Mouse (Mus musculus) layer of hippocampus, adult 2 months (tissue): Measurements from ENCODE around the gene 4930596D02Rik. TPM values are rescaled to one million over a fixed set of nuclear protein-coding genes. Genes with fewer than 3 reads are reported as not detected.

Experiments
- DNase-seq, 2 experiments: peaks; one replicate each; pipeline ENCODE4 v3.0.0; 2022; ENCODE audit warnings: low spot score in 2 of 2
- H3K27ac ChIP-seq: fragments of 200-600 bp; 2 replicates; pipeline ENCODE4 v1.8.1; 2022
- H3K4me3 ChIP-seq: fragments of 200-600 bp; 2 replicates; pipeline ENCODE4 v1.8.1; 2022; ENCODE audit warnings: mild to moderate bottlenecking
- CTCF ChIP-seq: fragments of 200-600 bp; conservative IDR thresholded peaks from 2 replicates; pipeline ENCODE4 v1.8.1; 2022; ENCODE audit warnings: antibody characterized with exemption, mild to moderate bottlenecking, moderate library complexity
- long read RNA-seq, 2 experiments: library from polyadenylated mRNA; stranded (forward); transcript quantifications; one replicate each; pipeline ENCODE4 v2.0.0; 2021; ENCODE audit warnings: borderline mapping rate in 2 of 2
- total RNA-seq, 2 experiments: library from RNA; stranded (reverse); gene quantifications; 2 replicates each; pipeline ENCODE4 v1.2.3; 2021

Gene 4930596D02Rik
- total RNA-seq = not detected
- long read RNA-seq, experiment 1 = 0 reads
- long read RNA-seq, experiment 2 = 0 reads

DNA sequence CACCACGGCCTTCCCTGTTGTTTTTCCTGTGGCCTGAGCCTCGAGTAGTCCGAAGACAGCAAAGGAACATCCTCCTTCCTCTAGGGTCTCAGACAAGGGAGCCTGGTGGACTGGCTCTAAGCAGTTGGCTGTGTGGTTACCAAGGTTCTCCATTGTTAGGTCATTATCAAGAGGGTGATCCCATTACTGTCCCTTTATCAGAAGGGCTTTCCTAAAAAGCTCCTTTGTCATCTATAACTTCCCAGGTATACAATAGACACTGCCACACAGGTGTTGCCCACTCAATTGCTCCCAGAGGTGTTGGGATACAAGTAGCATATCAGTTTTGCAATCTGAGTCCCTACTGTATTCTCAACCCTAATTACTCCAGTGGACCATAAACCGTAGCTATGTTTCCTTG, at the start of gene 4930596D02Rik:
Gene 4930596D02Rik (minus strand): TSS at position 101 of the 400 bp plus-strand sequence.
- DNase-seq = no peak
- no peak for TF ChIP-seq CTCF
- H3K27ac ChIP-seq = no peak within 1 kb of the TSS
- H3K4me3 ChIP-seq = no peak within 1 kb of the TSS

DNA sequence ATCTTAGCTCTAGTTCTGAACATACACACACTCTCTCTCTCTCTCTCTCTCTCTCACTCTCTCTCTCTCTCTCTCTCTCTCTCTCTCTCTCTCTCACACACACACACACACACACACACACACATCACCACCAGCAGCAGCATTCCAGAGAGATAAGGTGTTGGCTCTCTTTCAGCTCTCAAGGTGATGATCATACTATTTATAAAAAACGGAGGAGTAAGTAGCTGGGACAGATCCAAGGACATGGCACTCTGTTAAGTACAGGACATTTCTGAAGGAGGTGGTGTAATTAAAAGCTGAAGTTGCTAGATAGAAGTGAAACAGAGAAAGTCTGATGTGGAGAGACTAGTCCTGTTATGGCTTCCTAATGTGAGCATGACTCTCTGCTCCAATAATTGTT, 41.5 kb upstream of the 4930596D02Rik start:
- no peak for TF ChIP-seq CTCF
- no peak for DNase-seq
- Histone ChIP-seq H3K4me3 (no peak overlapping the region), H3K27ac (no peak overlapping the region)

DNA sequence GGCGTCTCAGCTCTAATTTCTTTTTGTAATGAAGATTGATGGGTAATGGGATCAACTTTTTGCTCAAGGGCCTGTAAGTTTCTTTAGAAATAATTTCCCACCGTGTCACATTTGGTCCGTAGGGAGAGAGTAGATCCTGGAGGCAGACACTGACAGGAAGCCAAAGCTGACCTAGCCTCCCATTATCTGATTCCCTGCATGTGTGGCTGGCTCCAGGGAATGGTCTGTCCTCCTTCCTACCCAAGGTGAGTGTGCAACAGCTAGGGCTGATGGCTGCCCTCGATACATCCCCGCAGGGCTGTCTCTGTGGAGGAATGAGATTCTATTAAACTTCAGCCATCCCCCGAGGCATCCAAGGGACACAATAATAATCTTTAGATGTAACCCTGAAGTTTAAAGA, 33.5 kb upstream of the 4930596D02Rik start:
- TF ChIP-seq CTCF = no peak
- no peak for DNase-seq
- Histone ChIP-seq H3K27ac (no peak overlapping the region), H3K4me3 (no peak overlapping the region)

DNA sequence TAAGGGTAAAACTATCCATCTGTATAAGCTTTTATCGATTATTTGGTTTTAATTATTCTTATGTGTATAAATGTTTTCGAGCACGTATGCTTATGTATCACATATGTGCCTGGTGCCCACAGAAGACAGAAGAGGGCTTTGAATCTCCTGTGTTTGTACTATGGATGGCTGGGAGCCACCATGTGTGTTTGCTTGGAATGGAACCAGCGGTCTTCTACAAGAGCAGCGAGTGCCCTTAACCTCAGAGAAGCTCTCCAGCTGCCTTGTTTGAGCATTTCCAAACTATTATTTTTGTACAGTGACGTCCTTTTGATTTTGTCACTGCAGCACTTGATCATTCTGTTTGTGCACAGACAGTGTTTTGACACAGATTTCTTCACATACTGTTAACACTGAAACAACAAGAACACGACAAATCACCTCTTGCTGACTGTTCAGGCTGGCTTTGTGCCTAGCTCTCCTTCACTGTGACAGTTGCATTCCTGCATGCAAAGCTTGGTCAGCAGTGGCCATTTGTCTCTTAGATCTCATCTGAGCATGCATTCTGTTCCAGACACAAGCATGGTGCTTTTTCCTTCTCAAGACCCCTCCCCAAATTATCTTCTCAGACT, 30.4 kb upstream of the 4930596D02Rik start:
- Histone ChIP-seq H3K27ac (no peak overlapping the region), H3K4me3 (no peak overlapping the region)
- no peak for TF ChIP-seq CTCF
- DNase-seq = no peak

DNA sequence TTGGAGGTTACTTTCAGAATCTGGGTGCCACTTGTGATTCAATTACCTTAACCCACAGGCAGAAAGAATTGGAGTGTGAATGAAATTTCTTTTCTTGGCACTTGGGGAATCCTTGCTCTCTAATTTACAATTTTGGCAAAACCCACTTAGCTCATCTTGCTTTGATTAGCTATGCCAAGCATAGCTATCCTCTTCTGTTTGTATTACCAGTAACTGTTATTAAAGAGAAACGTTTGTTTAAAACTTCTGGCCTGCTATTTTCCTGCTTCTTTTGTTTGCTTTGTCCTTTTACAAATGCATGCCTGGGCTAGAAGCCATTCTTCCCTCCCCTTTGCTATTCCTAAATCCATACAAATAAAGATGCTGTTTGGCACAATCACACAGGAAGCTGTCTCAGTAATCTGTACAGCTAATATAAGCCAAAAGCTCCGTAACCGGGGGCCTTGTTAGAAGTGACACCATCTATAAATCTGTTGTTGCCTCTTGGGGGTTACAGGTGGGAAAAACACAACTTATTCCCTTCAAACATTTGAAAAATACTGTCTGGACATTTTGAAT, 19.0 kb downstream of the 4930596D02Rik start:
- Histone ChIP-seq H3K4me3 (no peak overlapping the region), H3K27ac (no peak overlapping the region)
- DNase-seq = no peak
- TF ChIP-seq CTCF = no peak

DNA sequence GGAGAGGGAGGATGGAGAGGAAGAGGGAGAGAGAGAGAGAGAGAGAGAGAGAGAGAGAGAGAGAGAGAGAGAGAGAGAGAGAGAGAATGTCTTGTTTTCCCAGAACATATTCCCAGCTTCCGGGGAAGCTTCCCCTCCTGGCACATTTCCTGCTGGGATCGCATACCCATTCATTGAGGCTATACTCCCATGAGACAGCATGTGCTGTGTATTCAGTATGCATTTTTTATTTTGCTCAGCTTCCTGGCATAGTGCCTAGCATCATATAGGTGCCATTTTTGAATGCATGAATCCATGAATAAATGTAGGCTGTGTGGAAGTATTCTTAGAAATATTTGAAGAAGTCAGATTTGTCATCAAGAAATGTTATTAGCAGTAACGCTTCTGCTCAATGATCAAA, 31.7 kb downstream of the 4930596D02Rik start:
- TF ChIP-seq CTCF = no peak
- no peak overlapping the region for H3K27ac ChIP-seq
- DNase-seq = no peak
- no peak overlapping the region for H3K4me3 ChIP-seq

DNA sequence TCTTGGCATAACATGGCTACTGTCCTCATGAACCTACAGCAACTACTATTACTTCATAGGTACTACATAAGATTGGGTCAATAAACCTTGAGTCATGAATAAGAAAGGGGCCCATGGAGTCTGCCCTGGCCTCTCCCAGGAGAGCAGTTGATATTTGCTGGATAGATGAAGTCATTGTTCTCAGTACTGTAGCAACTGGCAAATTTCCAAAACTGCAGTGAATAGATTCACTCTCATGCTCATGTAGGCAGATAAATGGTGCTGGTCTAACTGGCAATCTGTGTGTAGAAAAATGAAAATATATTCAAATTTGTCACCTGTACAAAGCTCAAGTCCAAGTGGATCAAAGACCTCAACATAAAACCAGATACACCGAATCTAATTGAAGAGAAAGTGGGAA, 38.5 kb downstream of the 4930596D02Rik start:
- TF ChIP-seq CTCF = no peak
- no peak for DNase-seq
- H3K4me3 ChIP-seq = no peak overlapping the region
- no peak overlapping the region for H3K27ac ChIP-seq
